Mouse (Mus musculus): ENCODE measurements around the gene Arrb1. TPM values are rescaled to one million over a fixed set of nuclear protein-coding genes. Genes with fewer than 3 reads are reported as not detected.

Gene Arrb1
- polyA plus RNA-seq, 1 experiment from 2014 or later = 19.1 TPM

MicroRNAs within 50 kb of the gene (microRNA counts, 519-probe panel; counts per million panel counts)
- microRNA mmu-miR-326 = 2,921 counts per million, percentile 57 among the panel's probes with 10 or more counts

Small RNA genes lying within 50 kb of the gene (microRNA-seq; reads per million reads assigned to microRNA genes)
- gene Mir326 = 44.0 reads per million, percentile 41 among the genes with 10 or more reads in this experiment

Other genes with a start within 250 kb of the Arrb1 start
- gene Serpinh1, start 182.2 kb upstream of the Arrb1 start, polyA plus RNA-seq (2015; fragmentation: Nextera tagmentation; extraction: Ambion mirVana) = 286 and 303 TPM in 2 replicates
- gene Gdpd5, start 154.1 kb upstream of the Arrb1 start, polyA plus RNA-seq (2015; fragmentation: Nextera tagmentation; extraction: Ambion mirVana) = 43.8 and 49.3 TPM in 2 replicates
- 5.0 and 7.3 TPM in 2 replicates for gene Klhl35, start 69.5 kb upstream of the Arrb1 start, polyA plus RNA-seq (2015; fragmentation: Nextera tagmentation; extraction: Ambion mirVana)
- gene Rps3, start 51.7 kb upstream of the Arrb1 start, polyA plus RNA-seq (2015; fragmentation: Nextera tagmentation; extraction: Ambion mirVana) = 401 and 427 TPM in 2 replicates
- 2.0 and 2.4 TPM in 2 replicates for gene Tpbgl, start 91.6 kb downstream of the Arrb1 start, polyA plus RNA-seq (2015; fragmentation: Nextera tagmentation; extraction: Ambion mirVana)
- 6.7 and 7.1 TPM in 2 replicates for gene Slco2b1, start 175.9 kb downstream of the Arrb1 start, polyA plus RNA-seq (2015; fragmentation: Nextera tagmentation; extraction: Ambion mirVana)
- not detected in 2 replicates for gene Olfr520, start 194.8 kb downstream of the Arrb1 start, polyA plus RNA-seq (2015; fragmentation: Nextera tagmentation; extraction: Ambion mirVana)
- not detected in 2 replicates for gene Olfr521, start 228.0 kb downstream of the Arrb1 start, polyA plus RNA-seq (2015; fragmentation: Nextera tagmentation; extraction: Ambion mirVana)